In the genomic region with DNA sequence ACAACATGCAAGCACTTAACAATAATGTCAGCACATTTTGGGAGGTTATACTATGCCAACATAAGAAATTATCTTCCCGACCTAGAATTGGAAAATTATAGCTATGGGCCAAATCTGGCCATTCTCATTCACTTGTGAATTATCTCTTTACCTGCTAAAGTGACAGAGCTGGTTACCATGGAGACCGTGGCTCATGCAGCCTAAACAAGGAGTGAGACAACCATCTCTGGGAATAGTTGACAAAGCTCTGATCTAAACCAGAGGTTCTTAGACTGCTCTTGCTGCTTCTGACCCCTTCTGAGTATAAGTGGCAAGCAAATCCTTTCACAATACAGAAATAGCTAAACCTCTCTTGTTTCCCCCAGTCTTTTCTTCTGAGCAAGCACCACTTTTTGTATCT, we compare ENCODE assay signal across 23 mouse cellular contexts.
A peak's percentile ranks its signal among the peaks of the same experiment; 100 is the strongest.
DNase-seq lines count a peak whose midpoint lies in the region; ATAC-seq and TF ChIP-seq lines count a peak whose summit lies in the region.
"Had no signal": no experiment of that assay in that cellular context is flagged by ENCODE, and none has a peak within 500 bp of the region (broad histone marks: within the 10 kb centered on the region; RNA-seq: fewer than 3 reads in every experiment).

No protein-coding gene starts in this region.

- no peak overlapping the region for H3K27ac ChIP-seq in forebrain, postnatal 0 days (ENCODE audit: low read depth, low read length)
- H3K27ac ChIP-seq in forebrain, embryonic 13.5 days, result no peak overlapping the region
- no peak overlapping the region for H3K27ac ChIP-seq in midbrain, embryonic 11.5 days (ENCODE audit: low read depth, low read length)
- no peak overlapping the region for H3K27ac ChIP-seq in midbrain, embryonic 10.5 days (replicated peaks)
- peak overlapping the region; percentile 18 for H3K27ac ChIP-seq in midbrain, embryonic 15.5 days
- H3K27ac ChIP-seq: embryonic facial prominence, embryonic 12.5 days; heart, embryonic 15.5 days; limb, embryonic 15.5 days; liver, embryonic 14.5 days had no signal

- no peaks in the 10 kb centered on the region for H3K36me3 ChIP-seq in forebrain, postnatal 0 days (ENCODE audit: insufficient read depth)
- H3K36me3 ChIP-seq in forebrain, embryonic 13.5 days (ENCODE audit: poor library complexity, severe bottlenecking), result no peaks in the 10 kb centered on the region
- H3K36me3 ChIP-seq in midbrain, embryonic 11.5 days (ENCODE audit: control insufficient read depth, insufficient read depth, low read length), result no peaks in the 10 kb centered on the region
- H3K36me3 ChIP-seq in midbrain, embryonic 10.5 days, result no peaks in the 10 kb centered on the region
- H3K36me3 ChIP-seq in midbrain, embryonic 15.5 days (replicated peaks), result no peaks in the 10 kb centered on the region
- H3K36me3 ChIP-seq: embryonic facial prominence, embryonic 12.5 days; forebrain, embryonic 15.5 days; heart, embryonic 15.5 days; limb, embryonic 15.5 days had no signal

- H3K4me2 ChIP-seq in forebrain, postnatal 0 days (ENCODE audit: low read depth), result no peak overlapping the region
- H3K4me2 ChIP-seq in forebrain, embryonic 13.5 days, result no peak overlapping the region
- no peak overlapping the region for H3K4me2 ChIP-seq in midbrain, embryonic 11.5 days
- H3K4me2 ChIP-seq in midbrain, embryonic 15.5 days, result no peak overlapping the region
- H3K4me2 ChIP-seq: embryonic facial prominence, embryonic 12.5 days; forebrain, embryonic 15.5 days; heart, embryonic 15.5 days; limb, embryonic 15.5 days; lung, embryonic 14.5 days had no signal

- H3K9me3 ChIP-seq in forebrain, postnatal 0 days (ENCODE audit: low read length), result no peaks in the 10 kb centered on the region
- no peaks in the 10 kb centered on the region for H3K9me3 ChIP-seq in forebrain, embryonic 13.5 days (replicated peaks)
- no peaks in the 10 kb centered on the region for H3K9me3 ChIP-seq in midbrain, embryonic 11.5 days (ENCODE audit: control insufficient read depth, low read length)
- H3K9me3 ChIP-seq in midbrain, embryonic 10.5 days (replicated peaks), result no peaks in the 10 kb centered on the region
- no peaks in the 10 kb centered on the region for H3K9me3 ChIP-seq in midbrain, embryonic 15.5 days
- H3K9me3 ChIP-seq: embryonic facial prominence, embryonic 12.5 days; forebrain, embryonic 15.5 days; heart, embryonic 15.5 days; limb, embryonic 15.5 days had no signal

- no peaks in the 10 kb centered on the region for H3K27me3 ChIP-seq in forebrain, postnatal 0 days (ENCODE audit: insufficient read depth, low read length)
- H3K27me3 ChIP-seq in forebrain, embryonic 13.5 days, result no peaks in the 10 kb centered on the region
- H3K27me3 ChIP-seq in midbrain, embryonic 11.5 days (ENCODE audit: control insufficient read depth, insufficient read depth, low read length), result no peaks in the 10 kb centered on the region
- no peaks in the 10 kb centered on the region for H3K27me3 ChIP-seq in midbrain, embryonic 10.5 days (ENCODE audit: low read depth, poor library complexity, severe bottlenecking)
- no peaks in the 10 kb centered on the region for H3K27me3 ChIP-seq in midbrain, embryonic 15.5 days (replicated peaks)
- H3K27me3 ChIP-seq: embryonic facial prominence, embryonic 12.5 days; forebrain, embryonic 15.5 days; heart, embryonic 15.5 days; limb, embryonic 15.5 days had no signal

- H3K4me1 ChIP-seq in forebrain, postnatal 0 days (ENCODE audit: insufficient read depth), result no peaks in the 10 kb centered on the region
- no peaks in the 10 kb centered on the region for H3K4me1 ChIP-seq in forebrain, embryonic 13.5 days
- no peaks in the 10 kb centered on the region for H3K4me1 ChIP-seq in midbrain, embryonic 11.5 days (ENCODE audit: control insufficient read depth, insufficient read depth, low read length)
- H3K4me1 ChIP-seq in midbrain, embryonic 10.5 days, result peaks cover 6% of the 10 kb centered on the region
- H3K4me1 ChIP-seq in midbrain, embryonic 15.5 days, result peaks cover 7% of the 10 kb centered on the region
- H3K4me1 ChIP-seq: embryonic facial prominence, embryonic 12.5 days; heart, embryonic 15.5 days; limb, embryonic 15.5 days had no signal

- no peak overlapping the region for H3K4me3 ChIP-seq in forebrain, postnatal 0 days (ENCODE audit: low read depth, low read length)
- H3K4me3 ChIP-seq in forebrain, embryonic 13.5 days, result no peak overlapping the region
- no peak overlapping the region for H3K4me3 ChIP-seq in midbrain, embryonic 11.5 days (ENCODE audit: low read depth, low read length)
- no peak overlapping the region for H3K4me3 ChIP-seq in midbrain, embryonic 10.5 days
- H3K4me3 ChIP-seq in midbrain, embryonic 15.5 days, result no peak overlapping the region
- H3K4me3 ChIP-seq: embryonic facial prominence, embryonic 12.5 days; erythroblast, embryonic 14.5 days; forebrain, embryonic 15.5 days; heart, embryonic 15.5 days; limb, embryonic 15.5 days had no signal

- DNase-seq in forebrain, postnatal 0 days, result peak; percentile 50
- DNase-seq in midbrain, embryonic 11.5 days (ENCODE audit: low spot score, missing footprints), result peak; percentile 69
- DNase-seq in midbrain, embryonic 10.5 days (ENCODE audit: low spot score), result no peak
- DNase-seq in brain, adult 2 months (ENCODE audit: low read depth, low spot score), result peak; percentile 59
- no peak for DNase-seq in urinary bladder, postnatal 14 days (ENCODE audit: low spot score)
- DNase-seq: adrenal gland, postnatal 25 days; cerebellum, adult 11 months; cerebellum, adult 9-11 months; gastrocnemius, postnatal 25 days; heart, adult 18-20 months; heart, postnatal 36 days; kidney, adult 11 months; kidney, postnatal 4 days; lung, embryonic 14.5 days had no signal

- no peak for ATAC-seq in forebrain, postnatal 0 days
- no peak for ATAC-seq in forebrain, embryonic 13.5 days
- ATAC-seq in midbrain, embryonic 11.5 days (ENCODE audit: low FRiP score), result no peak
- ATAC-seq in midbrain, embryonic 15.5 days (replicated peaks), result peak; percentile 72; the same call in 1 of the 2 replicates
- ATAC-seq: CD4-positive, CD25-positive, alpha-beta regulatory T cell, adult 4 months; forebrain, embryonic 15.5 days had no signal

- no peak overlapping the region for H3K9ac ChIP-seq in forebrain, postnatal 0 days
- no peak overlapping the region for H3K9ac ChIP-seq in forebrain, embryonic 13.5 days
- no peak overlapping the region for H3K9ac ChIP-seq in midbrain, embryonic 11.5 days (ENCODE audit: low read length)
- no peak overlapping the region for H3K9ac ChIP-seq in midbrain, embryonic 15.5 days
- H3K9ac ChIP-seq: embryonic facial prominence, embryonic 12.5 days; forebrain, embryonic 15.5 days; heart, embryonic 15.5 days; limb, embryonic 15.5 days; liver, embryonic 14.5 days; lung, embryonic 14.5 days had no signal

- TF ChIP-seq CTCF in forebrain, postnatal 0 days (IDR thresholded peaks at IDR 0.05; ENCODE audit: low read depth), result no peak

- WGBS in forebrain, postnatal 0 days, result 69% methylated on average over 2 of the region's 2 CpGs
- 73% methylated on average over 2 of the region's 2 CpGs for WGBS in forebrain, embryonic 13.5 days
- 73% methylated on average over 2 of the region's 2 CpGs for WGBS in midbrain, embryonic 11.5 days
- 82% methylated on average over 2 of the region's 2 CpGs for WGBS in midbrain, embryonic 10.5 days
- 63% methylated on average over 2 of the region's 2 CpGs for WGBS in midbrain, embryonic 15.5 days

Comparison
In these comparisons a context has a peak if more than half of its experiments do, and no peak if none do; other contexts are left out.
1. DNase-seq: peak in forebrain, postnatal 0 days (single experiment), midbrain, embryonic 11.5 days (single experiment) and brain, adult 2 months (single experiment); none in midbrain, embryonic 10.5 days (single experiment) and urinary bladder, postnatal 14 days (single experiment).